Mouse (Mus musculus): ENCODE data around the gene Rbm19. TPM values are rescaled to one million over a fixed set of nuclear protein-coding genes. Genes with fewer than 3 reads are reported as not detected.

Gene Rbm19
- total and polyA plus RNA-seq, 3 experiments: 19.3 to 42.5 (median 25.1) TPM

- no peaks in the 10 kb centered on the region for H3K27me3 ChIP-seq (ENCODE audit: insufficient read depth, low read length)
- peak overlapping the region; percentile 72; the same call in 1 of the 2 replicates for H3K4me3 ChIP-seq (ENCODE audit: low read depth, low read length)
- H3K9me3 ChIP-seq (replicated peaks): peaks cover 3% of the 10 kb centered on the region; the same call in 1 of the 2 replicates
- peaks cover 96% of the 10 kb centered on the region for H3K36me3 ChIP-seq (replicated peaks)
- TF ChIP-seq POLR2AphosphoS5 (IDR thresholded peaks at IDR 0.05; ENCODE audit: insufficient replicate concordance, low read depth, low read length) (no peak), GATA1 (IDR thresholded peaks at IDR 0.05; ENCODE audit: borderline replicate concordance, low read length) (no peak)
- peaks cover 94% of the 10 kb centered on the region for H3K4me1 ChIP-seq (ENCODE audit: insufficient read depth, low read depth, low read length)
- DNase-seq (ENCODE audit: low spot score): peak; percentile 71
- ATAC-seq (ENCODE audit: extremely low read depth, insufficient number of reproducible peaks, low FRiP score, poor library complexity, severe bottlenecking): peak; percentile 23; the same call in 1 of the 2 replicates
These were observed 19.6 kb downstream of the Rbm19 start for GRCm38 (mm10) chr5:120135823-120136222.

- ATAC-seq (ENCODE audit: extremely low read depth, insufficient number of reproducible peaks, low FRiP score, poor library complexity, severe bottlenecking): peak; percentile 67
These were observed 20.0 kb downstream of the Rbm19 start for GRCm38 (mm10) chr5:120136236-120136675.

GRCm38 (mm10) chr5:120137038-120137437, 20.8 kb downstream of the Rbm19 start:
- no peak for TF ChIP-seq GATA1 (IDR thresholded peaks at IDR 0.05; ENCODE audit: borderline replicate concordance, low read length)
- TF ChIP-seq GATA2 (IDR thresholded peaks at IDR 0.05; ENCODE audit: borderline replicate concordance, low read depth, low read length): no peak
- Histone ChIP-seq H3K36me3 (replicated peaks) (peaks cover 96% of the 10 kb centered on the region), H3K4me3 (ENCODE audit: low read depth, low read length) (peak overlapping the region; percentile 72; the same call in 1 of the 2 replicates), H3K27me3 (ENCODE audit: insufficient read depth, low read length) (no peaks in the 10 kb centered on the region), H3K9me3 (replicated peaks) (peaks cover 3% of the 10 kb centered on the region; the same call in 1 of the 2 replicates), H3K4me1 (ENCODE audit: insufficient read depth, low read depth, low read length) (peaks cover 85% of the 10 kb centered on the region)
- ATAC-seq (ENCODE audit: extremely low read depth, insufficient number of reproducible peaks, low FRiP score, poor library complexity, severe bottlenecking) (no peak), DNase-seq (ENCODE audit: low spot score) (no peak)

More at GRCm38 (mm10) chr5:120136236-120136675, 20.0 kb downstream of the Rbm19 start:
- Histone ChIP-seq H3K4me1 (ENCODE audit: insufficient read depth, low read depth, low read length) (peaks cover 93% of the 10 kb centered on the region), H3K27me3 (ENCODE audit: insufficient read depth, low read length) (no peaks in the 10 kb centered on the region), H3K36me3 (replicated peaks) (peaks cover 96% of the 10 kb centered on the region), H3K4me3 (ENCODE audit: low read depth, low read length) (peak overlapping the region; percentile 72; the same call in 1 of the 2 replicates), H3K9me3 (replicated peaks) (peaks cover 3% of the 10 kb centered on the region; the same call in 1 of the 2 replicates)
- TF ChIP-seq TAL1 (conservative IDR thresholded peaks at IDR 0.05; ENCODE audit: low read depth, low read length): peak; percentile 99
- no peak for TF ChIP-seq GATA1 (IDR thresholded peaks at IDR 0.05; ENCODE audit: borderline replicate concordance, low read length)
- peak; percentile 60; the same call in 1 of the 2 replicates for TF ChIP-seq GATA2 (IDR thresholded peaks at IDR 0.05; ENCODE audit: borderline replicate concordance, low read depth, low read length)
- TF ChIP-seq CTCF (IDR thresholded peaks at IDR 0.05; ENCODE audit: low read depth, low read length): no peak
- no peak for TF ChIP-seq POLR2AphosphoS5 (IDR thresholded peaks at IDR 0.05; ENCODE audit: insufficient replicate concordance, low read depth, low read length)
- DNase-seq (ENCODE audit: low spot score): peak; percentile 86

- peak overlapping the region; percentile 72 for H3K4me3 ChIP-seq (ENCODE audit: low read depth, low read length)
- ATAC-seq (ENCODE audit: extremely low read depth, insufficient number of reproducible peaks, low FRiP score, poor library complexity, severe bottlenecking): no peak
- DNase-seq (ENCODE audit: low spot score): no peak
- H3K27me3 ChIP-seq (ENCODE audit: insufficient read depth, low read length): no peaks in the 10 kb centered on the region
- peaks cover 77% of the 10 kb centered on the region for H3K4me1 ChIP-seq (ENCODE audit: insufficient read depth, low read depth, low read length)
- TF ChIP-seq TAL1 (conservative IDR thresholded peaks at IDR 0.05; ENCODE audit: low read depth, low read length): no peak
- TF ChIP-seq GATA2 (IDR thresholded peaks at IDR 0.05; ENCODE audit: borderline replicate concordance, low read depth, low read length): no peak
- no peak for TF ChIP-seq GATA1 (IDR thresholded peaks at IDR 0.05; ENCODE audit: borderline replicate concordance, low read length)
- TF ChIP-seq CTCF (IDR thresholded peaks at IDR 0.05; ENCODE audit: low read depth, low read length): no peak
- no peak for TF ChIP-seq POLR2AphosphoS5 (IDR thresholded peaks at IDR 0.05; ENCODE audit: insufficient replicate concordance, low read depth, low read length)
- H3K9me3 ChIP-seq (replicated peaks): peaks cover 3% of the 10 kb centered on the region; the same call in 1 of the 2 replicates
- peaks cover 96% of the 10 kb centered on the region for H3K36me3 ChIP-seq (replicated peaks)
These were observed 21.6 kb downstream of the Rbm19 start for GRCm38 (mm10) chr5:120137846-120138245.

- peaks cover 3% of the 10 kb centered on the region; the same call in 1 of the 2 replicates for H3K9me3 ChIP-seq (replicated peaks)
- ATAC-seq (ENCODE audit: extremely low read depth, insufficient number of reproducible peaks, low FRiP score, poor library complexity, severe bottlenecking) (no peak), DNase-seq (ENCODE audit: low spot score) (no peak)
- H3K4me3 ChIP-seq (ENCODE audit: low read depth, low read length): peak overlapping the region; percentile 72
- peaks cover 74% of the 10 kb centered on the region for H3K4me1 ChIP-seq (ENCODE audit: insufficient read depth, low read depth, low read length)
- no peaks in the 10 kb centered on the region for H3K27me3 ChIP-seq (ENCODE audit: insufficient read depth, low read length)
- TF ChIP-seq POLR2AphosphoS5 (IDR thresholded peaks at IDR 0.05; ENCODE audit: insufficient replicate concordance, low read depth, low read length) (no peak), CTCF (IDR thresholded peaks at IDR 0.05; ENCODE audit: low read depth, low read length) (no peak), GATA2 (IDR thresholded peaks at IDR 0.05; ENCODE audit: borderline replicate concordance, low read depth, low read length) (no peak), TAL1 (conservative IDR thresholded peaks at IDR 0.05; ENCODE audit: low read depth, low read length) (no peak), GATA1 (IDR thresholded peaks at IDR 0.05; ENCODE audit: borderline replicate concordance, low read length) (no peak)
- peaks cover 96% of the 10 kb centered on the region for H3K36me3 ChIP-seq (replicated peaks)
These were observed 22.1 kb downstream of the Rbm19 start for GRCm38 (mm10) chr5:120138406-120138805.

- peak; percentile 59 for DNase-seq (ENCODE audit: low spot score)
- peak overlapping the region; percentile 72 for H3K4me3 ChIP-seq (ENCODE audit: low read depth, low read length)
- H3K27me3 ChIP-seq (ENCODE audit: insufficient read depth, low read length): no peaks in the 10 kb centered on the region
- H3K9me3 ChIP-seq (replicated peaks): peaks cover 3% of the 10 kb centered on the region; the same call in 1 of the 2 replicates
- TF ChIP-seq TAL1 (conservative IDR thresholded peaks at IDR 0.05; ENCODE audit: low read depth, low read length) (no peak), GATA2 (IDR thresholded peaks at IDR 0.05; ENCODE audit: borderline replicate concordance, low read depth, low read length) (no peak), POLR2AphosphoS5 (IDR thresholded peaks at IDR 0.05; ENCODE audit: insufficient replicate concordance, low read depth, low read length) (no peak), CTCF (IDR thresholded peaks at IDR 0.05; ENCODE audit: low read depth, low read length) (no peak), GATA1 (IDR thresholded peaks at IDR 0.05; ENCODE audit: borderline replicate concordance, low read length) (no peak)
- peaks cover 71% of the 10 kb centered on the region for H3K4me1 ChIP-seq (ENCODE audit: insufficient read depth, low read depth, low read length)
- peaks cover 96% of the 10 kb centered on the region for H3K36me3 ChIP-seq (replicated peaks)
- peak; percentile 75 for ATAC-seq (ENCODE audit: extremely low read depth, insufficient number of reproducible peaks, low FRiP score, poor library complexity, severe bottlenecking)
These were observed 23.0 kb downstream of the Rbm19 start for GRCm38 (mm10) chr5:120139224-120139623.
